Mouse (Mus musculus) G1E (cell line): Measurements from ENCODE around the gene Igf1. TPM values are rescaled to one million over a fixed set of nuclear protein-coding genes. Genes with fewer than 3 reads are reported as not detected.

Experiments
- ATAC-seq: 2 replicates; pipeline ENCODE4 v1.8.0; 2016; ENCODE audit warnings: mild to moderate bottlenecking; ENCODE audit not compliant: insufficient number of reproducible peaks, poor library complexity, low FRiP score, severe bottlenecking; ENCODE audit errors: extremely low read depth
- DNase-seq: peaks from one replicate; pipeline ENCODE4 v3.0.0; 2012; ENCODE audit warnings: low spot score
- H3K27me3 ChIP-seq: 2 replicates; pipeline ENCODE4 v1.6.1; 2012; ENCODE audit warnings: mild to moderate bottlenecking, low read length, inconsistent platforms; ENCODE audit not compliant: insufficient read depth
- H3K36me3 ChIP-seq: replicated peaks from 2 replicates; pipeline ENCODE3; 2012; ENCODE audit warnings: mild to moderate bottlenecking, inconsistent platforms
- H3K4me1 ChIP-seq: 2 replicates; pipeline ENCODE4 v1.6.1; 2012; ENCODE audit warnings: low read depth, low read length, inconsistent platforms, mixed read lengths; ENCODE audit not compliant: insufficient read depth
- H3K4me3 ChIP-seq: 2 replicates; pipeline ENCODE4 v1.5.1; 2012; ENCODE audit warnings: low read depth, mild to moderate bottlenecking, inconsistent platforms, low read length, moderate library complexity, mixed read lengths
- H3K9me3 ChIP-seq: replicated peaks from 2 replicates; pipeline ENCODE4 v1.6.1; 2012; ENCODE audit warnings: inconsistent platforms
- CTCF ChIP-seq: IDR thresholded peaks from 2 replicates; pipeline ENCODE4 v1.5.1; 2012; ENCODE audit warnings: low read depth, low read length, inconsistent platforms, mixed read lengths
- GATA1 ChIP-seq: IDR thresholded peaks from 2 replicates; pipeline ENCODE4 v1.6.1; 2012; ENCODE audit warnings: borderline replicate concordance, low read length, inconsistent platforms, mixed read lengths
- GATA2 ChIP-seq: IDR thresholded peaks from 2 replicates; pipeline ENCODE4 v1.6.1; 2012; ENCODE audit warnings: low read depth, low read length, inconsistent platforms, borderline replicate concordance
- POLR2AphosphoS5 ChIP-seq: IDR thresholded peaks from 2 replicates; pipeline ENCODE4 v1.6.1; 2012; ENCODE audit warnings: low read depth, low read length, inconsistent platforms; ENCODE audit not compliant: insufficient replicate concordance
- TAL1 ChIP-seq: conservative IDR thresholded peaks from 2 replicates; pipeline ENCODE4 v1.6.1; 2012; ENCODE audit warnings: low read depth, low read length, inconsistent platforms, mixed read lengths
- polyA plus RNA-seq: library from polyadenylated mRNA; stranded (reverse); fragments of >175 nt; gene quantifications from 2 replicates; pipeline ENCODE4 v1.2.3, GENCODE M21; 2012
- total RNA-seq, 2 experiments: library from RNA; stranded (forward) in 1 of 2; stranded (reverse) in 1 of 2; fragments of 200-1000 nt in 1 of 2; fragments of >200 nt in 1 of 2; fragmentation: Nextera tagmentation in 1 of 2; gene quantifications; 2 replicates each; pipeline ENCODE4 v1.2.3; 2014 to 2017

Gene Igf1
- total and polyA plus RNA-seq, 3 experiments = 0.01 to 0.27 TPM; not detected in 1

DNA sequence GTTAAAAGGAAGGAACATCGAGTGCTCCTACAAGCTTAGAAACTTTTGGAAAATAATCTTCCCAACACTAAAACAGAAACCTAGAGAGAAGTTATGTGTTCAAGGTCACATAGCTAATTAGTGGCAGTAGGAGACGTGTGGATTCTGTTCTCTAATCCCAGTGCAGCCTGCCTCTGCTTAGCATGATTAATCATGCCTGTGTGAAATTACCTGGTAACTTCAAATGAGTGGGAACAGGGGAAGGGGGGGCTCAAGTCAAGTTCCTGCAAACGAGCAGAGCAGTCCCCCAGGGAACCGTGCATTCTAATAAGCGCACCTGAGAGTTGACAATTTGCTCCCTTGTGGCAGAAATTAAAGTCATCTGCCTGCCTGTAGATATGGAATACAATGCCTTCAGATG lies 14.8 kb downstream of the Igf1 start:
- Histone ChIP-seq H3K4me1 (no peaks in the 10 kb centered on the region), H3K36me3 (no peaks in the 10 kb centered on the region), H3K9me3 (no peaks in the 10 kb centered on the region), H3K4me3 (no peak overlapping the region), H3K27me3 (no peaks in the 10 kb centered on the region)
- no peak for ATAC-seq
- no peak for DNase-seq
- TF ChIP-seq CTCF (no peak), GATA1 (no peak), TAL1 (no peak), POLR2AphosphoS5 (no peak), GATA2 (no peak)

DNA sequence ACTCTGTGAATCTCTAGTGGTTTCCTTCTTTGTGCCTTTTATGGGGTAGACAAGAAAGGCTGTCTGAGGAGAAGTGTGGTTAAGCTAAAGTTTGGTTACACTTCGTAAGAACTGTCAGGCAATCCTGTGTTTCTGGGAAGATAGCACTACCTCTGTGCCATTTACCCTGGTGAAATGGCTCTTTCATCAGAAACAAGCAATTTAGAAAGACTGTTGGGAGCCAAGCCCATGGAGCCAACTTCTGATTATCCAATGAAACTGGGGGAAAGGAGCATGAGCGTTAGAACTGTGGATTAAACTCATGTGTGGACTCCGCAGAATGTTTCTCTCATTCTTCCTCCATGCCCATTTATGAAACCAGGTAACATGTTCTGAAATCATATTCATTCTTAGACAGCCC lies 15.5 kb downstream of the Igf1 start:
- Histone ChIP-seq H3K4me1 (no peaks in the 10 kb centered on the region), H3K27me3 (no peaks in the 10 kb centered on the region), H3K36me3 (no peaks in the 10 kb centered on the region), H3K9me3 (no peaks in the 10 kb centered on the region), H3K4me3 (no peak overlapping the region)
- TF ChIP-seq TAL1 = no peak
- DNase-seq (no peak), ATAC-seq (no peak)

DNA sequence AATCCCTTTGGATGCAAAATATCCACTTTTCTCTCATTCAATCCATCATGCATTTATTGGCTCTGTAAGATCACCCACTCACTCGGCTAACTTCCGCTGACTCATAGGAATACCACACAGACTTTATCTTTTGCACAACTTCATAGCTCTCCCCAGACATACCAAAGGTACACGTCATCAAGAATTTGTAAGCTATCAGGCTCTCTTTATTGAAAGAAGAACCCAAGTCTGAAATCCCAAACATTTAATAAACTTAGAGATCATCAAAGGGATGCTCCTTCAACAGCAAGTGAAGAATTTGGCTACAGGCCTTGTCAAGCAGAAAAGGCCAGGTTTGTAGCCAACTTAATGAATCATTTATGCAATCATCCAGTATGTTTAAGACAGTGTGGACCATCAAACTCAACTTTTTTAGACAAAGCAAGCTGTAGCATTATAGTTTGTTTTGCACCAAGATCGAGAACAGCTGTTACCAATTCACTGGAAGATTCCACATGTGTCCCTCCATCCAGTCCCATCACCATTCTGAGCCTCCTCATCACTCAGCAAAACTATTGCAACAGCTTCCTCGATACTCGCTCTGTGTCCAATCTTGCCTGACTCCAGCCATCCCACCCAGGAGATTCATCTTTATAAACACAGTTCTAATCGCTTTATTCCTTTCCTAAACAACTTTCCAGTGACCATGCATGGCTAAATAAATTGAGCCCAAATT lies 22.2 kb downstream of the Igf1 start:
- no peaks in the 10 kb centered on the region for H3K27me3 ChIP-seq

DNA sequence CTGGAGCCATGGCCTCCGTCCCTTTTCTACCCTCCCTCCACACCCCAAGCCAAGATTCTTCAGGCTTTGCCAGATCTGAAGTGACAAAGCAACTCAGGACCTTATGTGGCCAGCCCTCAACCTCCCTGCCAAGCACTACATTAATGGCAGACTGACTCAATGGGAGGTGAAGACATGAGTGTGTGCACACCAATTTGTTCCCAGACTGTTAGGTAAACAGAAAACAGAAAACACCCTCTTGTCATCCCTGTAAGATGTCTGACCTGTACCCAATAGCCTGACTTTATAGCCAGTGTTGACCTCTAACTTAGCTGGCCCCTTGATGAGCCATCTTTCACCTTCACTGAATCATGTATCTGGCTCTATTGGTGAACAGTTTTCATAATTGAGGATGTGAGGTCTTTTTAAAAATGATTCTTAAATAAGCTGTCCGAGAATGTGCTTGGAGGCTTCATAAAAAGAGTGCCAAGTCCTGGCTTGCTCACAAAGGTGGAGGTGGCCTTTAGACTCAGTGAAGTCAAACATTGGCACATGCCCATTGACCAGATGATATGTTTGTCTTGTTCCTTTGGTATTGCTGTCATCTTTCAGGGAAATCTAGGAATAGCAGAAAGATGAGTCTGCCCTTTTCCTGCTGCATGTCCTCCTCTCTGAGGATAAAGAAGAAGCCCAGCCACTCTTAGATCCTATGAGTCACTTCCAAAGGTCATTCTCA lies 27.4 kb downstream of the Igf1 start:
- ATAC-seq = no peak

More for the DNA sequence above, 22.2 kb downstream of the Igf1 start:
- Histone ChIP-seq H3K4me3 (no peak overlapping the region), H3K9me3 (no peaks in the 10 kb centered on the region), H3K4me1 (no peaks in the 10 kb centered on the region), H3K36me3 (no peaks in the 10 kb centered on the region)
- TF ChIP-seq GATA2 (no peak), POLR2AphosphoS5 (no peak), CTCF (no peak), GATA1 (no peak), TAL1 (no peak)
- ATAC-seq (no peak), DNase-seq (no peak)

DNA sequence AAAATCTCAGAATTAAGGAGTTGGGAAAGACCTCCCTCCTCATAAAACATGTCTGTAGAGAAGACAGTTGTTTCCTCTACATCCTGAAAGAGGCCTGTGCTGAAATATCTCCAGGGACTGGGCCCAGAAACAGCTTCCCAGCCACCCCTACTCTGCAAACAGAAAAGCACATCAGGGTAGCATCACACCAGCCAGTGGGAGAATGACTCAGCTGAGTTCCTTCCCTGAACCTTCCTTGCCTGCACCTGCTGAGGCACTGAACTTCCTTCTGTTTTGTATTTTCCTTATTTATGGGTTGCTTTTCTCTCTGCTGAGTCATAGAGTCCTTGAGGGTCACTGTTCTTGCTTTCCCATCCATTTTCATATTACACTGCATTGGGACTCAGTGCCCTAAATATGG lies 31.8 kb downstream of the Igf1 start:
- no peak for ATAC-seq
- no peak for TF ChIP-seq TAL1
- no peak for TF ChIP-seq POLR2AphosphoS5
- TF ChIP-seq GATA2 = no peak
- no peak for TF ChIP-seq GATA1
- TF ChIP-seq CTCF = no peak

More for the DNA sequence above, 27.4 kb downstream of the Igf1 start:
- TF ChIP-seq GATA2 (no peak), GATA1 (no peak), TAL1 (no peak), CTCF (no peak), POLR2AphosphoS5 (no peak)
- Histone ChIP-seq H3K4me1 (no peaks in the 10 kb centered on the region), H3K9me3 (no peaks in the 10 kb centered on the region), H3K4me3 (no peak overlapping the region), H3K36me3 (no peaks in the 10 kb centered on the region), H3K27me3 (no peaks in the 10 kb centered on the region)
- no peak for DNase-seq

DNA sequence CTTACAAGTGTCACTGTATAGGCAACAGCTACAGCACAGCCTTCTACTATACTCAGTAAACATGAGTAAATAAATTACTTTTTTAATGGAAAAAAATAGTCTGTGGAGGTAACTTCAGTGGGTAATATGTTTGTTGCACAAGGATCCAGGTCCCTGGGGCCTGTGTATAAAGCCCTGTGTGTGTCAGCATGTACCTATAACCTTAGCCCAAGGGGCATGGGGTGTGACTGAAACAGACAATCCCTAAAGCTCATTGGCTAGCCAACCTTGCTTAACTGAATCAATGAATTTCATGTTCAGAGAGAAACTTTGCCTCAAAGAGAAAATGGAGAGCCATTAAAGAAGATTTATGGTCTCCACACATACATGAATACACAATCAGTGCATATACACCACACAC lies 34.2 kb downstream of the Igf1 start:
- Histone ChIP-seq H3K36me3 (no peaks in the 10 kb centered on the region), H3K4me1 (no peaks in the 10 kb centered on the region), H3K4me3 (no peak overlapping the region), H3K9me3 (no peaks in the 10 kb centered on the region), H3K27me3 (no peaks in the 10 kb centered on the region)
- no peak for ATAC-seq
- DNase-seq = no peak
- TF ChIP-seq GATA1 (no peak), CTCF (no peak), TAL1 (no peak), GATA2 (no peak), POLR2AphosphoS5 (no peak)

More for the DNA sequence above, 31.8 kb downstream of the Igf1 start:
- Histone ChIP-seq H3K4me3 (no peak overlapping the region), H3K4me1 (no peaks in the 10 kb centered on the region), H3K27me3 (no peaks in the 10 kb centered on the region), H3K36me3 (no peaks in the 10 kb centered on the region), H3K9me3 (no peaks in the 10 kb centered on the region)
- no peak for DNase-seq
